Mouse (Mus musculus) stomach, postnatal 0 days (tissue): ENCODE data around the gene Cep295nl.

Experiments
- CTCF ChIP-seq: IDR thresholded peaks from 2 replicates; pipeline ENCODE4 v1.5.1; 2016; ENCODE audit warnings: antibody characterized with exemption, low read depth, mild to moderate bottlenecking, moderate library complexity
- EP300 ChIP-seq: optimal IDR thresholded peaks from 2 replicates; pipeline ENCODE3; 2016; ENCODE audit warnings: antibody characterized with exemption

DNA sequence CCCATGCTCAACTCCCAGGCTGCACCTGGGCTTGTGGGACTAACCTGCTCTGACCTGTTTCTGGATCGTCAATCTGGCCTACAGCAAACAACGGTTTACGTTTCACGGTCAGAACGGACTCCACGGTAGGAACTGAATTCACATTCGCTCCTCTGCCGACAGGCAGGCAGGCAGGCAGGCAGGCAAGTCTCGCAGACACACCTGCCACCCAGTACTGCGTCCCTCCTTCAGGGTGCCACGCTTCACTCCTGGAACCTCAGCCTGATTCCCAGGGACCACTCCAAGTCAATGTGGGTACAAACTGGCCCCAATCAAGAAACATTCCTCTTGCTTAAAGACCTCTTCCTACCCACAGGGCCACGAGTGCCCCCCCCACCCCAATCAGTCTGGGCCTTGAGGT, 5.6 kb upstream of the Cep295nl start:
- TF ChIP-seq CTCF, result no peak
- no peak for TF ChIP-seq EP300
